Mouse (Mus musculus) small intestine, adult 2 months (tissue): ENCODE results near the gene Med13.

Experiments used
- CTCF ChIP-seq: fragments of 200-500 bp; IDR thresholded peaks from 2 replicates; pipeline ENCODE4 v1.5.1; 2012; ENCODE audit warnings: low read depth, mild to moderate bottlenecking, control low read depth, inconsistent platforms, low read length, moderate library complexity, mixed read lengths; ENCODE audit not compliant: insufficient replicate concordance, insufficient read length; ENCODE audit errors: extremely low read depth
- POLR2A ChIP-seq: fragments of 200-500 bp; IDR thresholded peaks from 2 replicates; pipeline ENCODE4 v1.6.1; 2012; ENCODE audit warnings: low read depth, mild to moderate bottlenecking, control low read depth, inconsistent platforms, low read length, moderate library complexity

- TF ChIP-seq CTCF (no peak), POLR2A (no peak)
These were observed 104.1 kb downstream of the Med13 start for GRCm38 (mm10) chr11:86253342-86253741.
